19 mouse cellular contexts compared by ENCODE assay signal in genomic region chr12:5682182-5682581, GRCm38 (mm10).
DNase-seq lines count a peak whose midpoint lies in the region; ATAC-seq and TF ChIP-seq lines count a peak whose summit lies in the region.
"Had no signal": no experiment of that assay in that cellular context is flagged by ENCODE, and none has a peak within 500 bp of the region (broad histone marks: within the 10 kb centered on the region; RNA-seq: fewer than 3 reads in every experiment).

No protein-coding gene starts in this region.

- no peaks in the 10 kb centered on the region for H3K4me1 ChIP-seq in embryonic facial prominence, embryonic 14.5 days (ENCODE audit: control insufficient read depth, insufficient read depth, low read length)
- no peaks in the 10 kb centered on the region for H3K4me1 ChIP-seq in embryonic facial prominence, embryonic 10.5 days
- 0 out of 2 replicates have a peak, but pooled peaks cover 3% of the 10 kb centered on the region for H3K4me1 ChIP-seq in forebrain, postnatal 0 days (ENCODE audit: insufficient read depth)
- H3K4me1 ChIP-seq in forebrain, embryonic 11.5 days (replicated peaks; ENCODE audit: control insufficient read depth, insufficient read depth, low read length): no peaks in the 10 kb centered on the region
- H3K4me1 ChIP-seq in midbrain, postnatal 0 days (ENCODE audit: insufficient read depth, low read length): no peaks in the 10 kb centered on the region
- no peaks in the 10 kb centered on the region for H3K4me1 ChIP-seq in midbrain, embryonic 13.5 days (replicated peaks)
- H3K4me1 ChIP-seq: hindbrain, embryonic 13.5 days; intestine, embryonic 15.5 days had no signal

- ATAC-seq in embryonic facial prominence, embryonic 14.5 days (ENCODE audit: low read depth): no peak
- peak; percentile 27; the same call in 1 of the 2 replicates for ATAC-seq in forebrain, postnatal 0 days
- ATAC-seq in forebrain, embryonic 11.5 days (replicated peaks; ENCODE audit: low FRiP score): no peak
- ATAC-seq in midbrain, postnatal 0 days (ENCODE audit: low FRiP score): no peak
- no peak for ATAC-seq in midbrain, embryonic 13.5 days
- ATAC-seq: CD4-positive, CD25-positive, alpha-beta regulatory T cell, adult 4 months; intestine, embryonic 15.5 days had no signal

- no peaks in the 10 kb centered on the region for H3K36me3 ChIP-seq in embryonic facial prominence, embryonic 14.5 days (ENCODE audit: control insufficient read depth, insufficient read depth, low read length)
- H3K36me3 ChIP-seq in embryonic facial prominence, embryonic 10.5 days (replicated peaks): no peaks in the 10 kb centered on the region
- H3K36me3 ChIP-seq in forebrain, postnatal 0 days (ENCODE audit: insufficient read depth): no peaks in the 10 kb centered on the region
- H3K36me3 ChIP-seq in forebrain, embryonic 11.5 days (ENCODE audit: control insufficient read depth, insufficient read depth, low read length): no peaks in the 10 kb centered on the region
- no peaks in the 10 kb centered on the region for H3K36me3 ChIP-seq in midbrain, postnatal 0 days (ENCODE audit: insufficient read depth, low read length)
- no peaks in the 10 kb centered on the region for H3K36me3 ChIP-seq in midbrain, embryonic 13.5 days
- H3K36me3 ChIP-seq: G1E; hindbrain, embryonic 13.5 days; intestine, embryonic 15.5 days had no signal

- no peak overlapping the region for H3K27ac ChIP-seq in embryonic facial prominence, embryonic 14.5 days (replicated peaks; ENCODE audit: low read depth, low read length)
- H3K27ac ChIP-seq in embryonic facial prominence, embryonic 10.5 days (replicated peaks): no peak overlapping the region
- H3K27ac ChIP-seq in forebrain, postnatal 0 days (ENCODE audit: low read depth, low read length): no peak overlapping the region
- H3K27ac ChIP-seq in forebrain, embryonic 11.5 days (ENCODE audit: low read depth, low read length): no peak overlapping the region
- no peak overlapping the region for H3K27ac ChIP-seq in midbrain, postnatal 0 days (ENCODE audit: low read depth, low read length)
- no peak overlapping the region for H3K27ac ChIP-seq in midbrain, embryonic 13.5 days
- H3K27ac ChIP-seq: hindbrain, embryonic 13.5 days; intestine, embryonic 15.5 days had no signal

- H3K4me3 ChIP-seq in embryonic facial prominence, embryonic 14.5 days (ENCODE audit: low read depth, low read length): no peak overlapping the region
- no peak overlapping the region for H3K4me3 ChIP-seq in embryonic facial prominence, embryonic 10.5 days
- no peak overlapping the region for H3K4me3 ChIP-seq in forebrain, postnatal 0 days (ENCODE audit: low read depth, low read length)
- H3K4me3 ChIP-seq in forebrain, embryonic 11.5 days (ENCODE audit: low read depth, low read length): no peak overlapping the region
- no peak overlapping the region for H3K4me3 ChIP-seq in midbrain, postnatal 0 days (ENCODE audit: low read depth, low read length)
- H3K4me3 ChIP-seq in midbrain, embryonic 13.5 days (replicated peaks): no peak overlapping the region
- H3K4me3 ChIP-seq: hindbrain, embryonic 13.5 days; intestine, embryonic 15.5 days had no signal

- 63% methylated on average over 5 of the region's 5 CpGs for WGBS in embryonic facial prominence, embryonic 14.5 days
- 89% methylated on average over 5 of the region's 5 CpGs for WGBS in embryonic facial prominence, embryonic 10.5 days
- 45% methylated on average over 5 of the region's 5 CpGs for WGBS in forebrain, postnatal 0 days
- WGBS in forebrain, embryonic 11.5 days: 86% methylated on average over 5 of the region's 5 CpGs
- 62% methylated on average over 5 of the region's 5 CpGs for WGBS in midbrain, postnatal 0 days
- 75% methylated on average over 5 of the region's 5 CpGs for WGBS in midbrain, embryonic 13.5 days

- no peaks in the 10 kb centered on the region for H3K27me3 ChIP-seq in embryonic facial prominence, embryonic 14.5 days (replicated peaks; ENCODE audit: control insufficient read depth, insufficient read depth, low read length)
- no peaks in the 10 kb centered on the region for H3K27me3 ChIP-seq in embryonic facial prominence, embryonic 10.5 days (replicated peaks; ENCODE audit: low read depth, poor library complexity, severe bottlenecking)
- no peaks in the 10 kb centered on the region for H3K27me3 ChIP-seq in forebrain, postnatal 0 days (ENCODE audit: insufficient read depth, low read length)
- no peaks in the 10 kb centered on the region for H3K27me3 ChIP-seq in forebrain, embryonic 11.5 days (ENCODE audit: control insufficient read depth, insufficient read depth, low read length)
- H3K27me3 ChIP-seq in midbrain, postnatal 0 days (ENCODE audit: insufficient read depth, low read length): no peaks in the 10 kb centered on the region
- no peaks in the 10 kb centered on the region for H3K27me3 ChIP-seq in midbrain, embryonic 13.5 days
- H3K27me3 ChIP-seq: hindbrain, embryonic 13.5 days; intestine, embryonic 15.5 days had no signal

- no peak overlapping the region for H3K4me2 ChIP-seq in embryonic facial prominence, embryonic 14.5 days (ENCODE audit: low read depth, low read length)
- H3K4me2 ChIP-seq in forebrain, postnatal 0 days (ENCODE audit: low read depth): no peak overlapping the region
- no peak overlapping the region for H3K4me2 ChIP-seq in forebrain, embryonic 11.5 days (ENCODE audit: low read depth, low read length, severe bottlenecking)
- no peak overlapping the region for H3K4me2 ChIP-seq in midbrain, postnatal 0 days (ENCODE audit: low read depth, low read length, poor library complexity, severe bottlenecking)
- no peak overlapping the region for H3K4me2 ChIP-seq in midbrain, embryonic 13.5 days (replicated peaks)
- H3K4me2 ChIP-seq: hindbrain, embryonic 13.5 days; intestine, embryonic 15.5 days had no signal

- no peak overlapping the region for H3K9ac ChIP-seq in embryonic facial prominence, embryonic 14.5 days (ENCODE audit: low read depth, low read length)
- no peak overlapping the region for H3K9ac ChIP-seq in forebrain, postnatal 0 days
- no peak overlapping the region for H3K9ac ChIP-seq in forebrain, embryonic 11.5 days (ENCODE audit: low read length)
- H3K9ac ChIP-seq in midbrain, postnatal 0 days (replicated peaks; ENCODE audit: low read length, poor library complexity, severe bottlenecking): no peak overlapping the region
- no peak overlapping the region for H3K9ac ChIP-seq in midbrain, embryonic 13.5 days (replicated peaks)
- H3K9ac ChIP-seq: hindbrain, embryonic 13.5 days; intestine, embryonic 15.5 days had no signal

- TF ChIP-seq CTCF in forebrain, postnatal 0 days (IDR thresholded peaks at IDR 0.05; ENCODE audit: low read depth): no peak
- TF ChIP-seq CTCF in midbrain, postnatal 0 days (IDR thresholded peaks at IDR 0.05): no peak

- H3K9me3 ChIP-seq in embryonic facial prominence, embryonic 14.5 days (ENCODE audit: control insufficient read depth, low read length): no peaks in the 10 kb centered on the region
- H3K9me3 ChIP-seq in embryonic facial prominence, embryonic 10.5 days: no peaks in the 10 kb centered on the region
- no peaks in the 10 kb centered on the region for H3K9me3 ChIP-seq in forebrain, postnatal 0 days (ENCODE audit: low read length)
- no peaks in the 10 kb centered on the region for H3K9me3 ChIP-seq in forebrain, embryonic 11.5 days (ENCODE audit: control insufficient read depth, low read length)
- no peaks in the 10 kb centered on the region for H3K9me3 ChIP-seq in midbrain, postnatal 0 days (ENCODE audit: low read length)
- H3K9me3 ChIP-seq in midbrain, embryonic 13.5 days: no peaks in the 10 kb centered on the region
- H3K9me3 ChIP-seq: hindbrain, embryonic 13.5 days; intestine, embryonic 15.5 days had no signal

- peak; percentile 68 for DNase-seq in embryonic facial prominence, embryonic 14.5 days (ENCODE audit: low spot score)
- no peak for DNase-seq in embryonic facial prominence, embryonic 10.5 days (ENCODE audit: low spot score)
- DNase-seq in forebrain, postnatal 0 days: peak; percentile 37
- DNase-seq in forebrain, embryonic 11.5 days (ENCODE audit: low spot score): no peak
- peak; percentile 32 for DNase-seq in midbrain, postnatal 0 days (ENCODE audit: low spot score)
- no peak for DNase-seq in lung, postnatal 36 days
- DNase-seq: adrenal gland, postnatal 10 days; B cell, adult 2 months; cerebellum, adult 18-20 months; cerebellum, postnatal 10 days; gastrocnemius, postnatal 36 days; heart, adult 11 months; heart, postnatal 10 days; heart, postnatal 4 days had no signal

Comparison
In these comparisons a context has a peak if more than half of its experiments do, and no peak if none do; other contexts are left out.
1. DNase-seq: peak in embryonic facial prominence, embryonic 14.5 days (single experiment), forebrain, postnatal 0 days (single experiment) and midbrain, postnatal 0 days (single experiment); none in embryonic facial prominence, embryonic 10.5 days (single experiment), forebrain, embryonic 11.5 days (single experiment) and lung, postnatal 36 days (single experiment).